Mouse (Mus musculus): Measurements from ENCODE around the gene 2410002F23Rik.
A peak's percentile ranks its signal among the peaks of the same experiment; 100 is the strongest.

2410002F23Rik gene

DNA sequence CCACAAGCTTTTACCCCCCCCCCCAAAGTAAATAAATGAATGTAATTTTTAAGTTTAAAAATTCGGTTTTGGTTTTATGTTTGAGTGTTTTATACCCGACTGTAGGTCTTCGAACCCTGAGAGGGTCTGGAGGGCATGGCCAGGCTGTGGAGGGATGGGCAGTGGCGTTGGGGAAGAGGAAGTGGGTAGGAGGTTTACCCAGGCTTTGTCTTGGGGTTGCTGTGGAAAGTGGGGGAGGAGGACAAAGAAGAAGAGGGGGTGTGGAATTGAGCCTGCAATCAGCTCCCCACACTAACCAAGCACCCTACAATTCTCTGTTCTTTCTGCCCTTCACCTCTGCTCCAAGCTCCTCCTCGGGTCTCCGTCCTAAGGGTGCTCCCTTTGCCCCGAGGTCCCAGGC is 26.0 kb downstream of the 2410002F23Rik start:
- Histone ChIP-seq H3K4me1 (replicated peaks; ENCODE audit: low read depth, low read length) (peaks cover 54% of the 10 kb centered on the region), H3K27me3 (ENCODE audit: insufficient read depth, low read length) (peaks cover 8% of the 10 kb centered on the region; the same call in 1 of the 2 replicates), H3K4me3 (replicated peaks; ENCODE audit: low read length) (no peak overlapping the region), H3K9me3 (ENCODE audit: low read length) (no peaks in the 10 kb centered on the region), H3K36me3 (ENCODE audit: insufficient read depth, low read length) (no peaks in the 10 kb centered on the region)
- no peak for TF ChIP-seq NANOG (IDR thresholded peaks at IDR 0.05; ENCODE audit: borderline replicate concordance, low read length)
- TF ChIP-seq CTCF (conservative IDR thresholded peaks at IDR 0.05; ENCODE audit: low read length): no peak
- no peak for TF ChIP-seq POU5F1 (IDR thresholded peaks at IDR 0.05; ENCODE audit: borderline replicate concordance, low read length)

DNA sequence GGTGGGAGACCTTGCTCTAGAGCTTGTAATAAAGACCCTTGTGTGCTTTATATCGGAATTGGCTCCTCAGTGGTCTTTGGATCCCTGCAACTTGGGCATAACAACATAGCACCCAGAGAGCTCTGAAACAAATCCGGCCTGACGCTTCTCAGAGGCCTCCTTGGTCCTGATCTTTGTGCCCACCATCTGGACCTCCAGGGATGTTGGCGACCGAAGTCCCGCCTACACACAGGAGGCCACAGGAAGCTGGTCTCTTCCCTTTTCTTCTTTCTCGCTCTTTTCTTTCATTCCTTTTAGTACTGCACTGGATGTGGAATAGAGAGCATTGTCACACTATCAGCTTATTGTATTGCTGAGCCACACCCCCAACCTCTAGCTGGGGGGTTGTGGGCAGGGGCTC is 26.9 kb downstream of the 2410002F23Rik start:
- TF ChIP-seq CTCF (conservative IDR thresholded peaks at IDR 0.05; ENCODE audit: low read length) (no peak), POU5F1 (IDR thresholded peaks at IDR 0.05; ENCODE audit: borderline replicate concordance, low read length) (no peak), NANOG (IDR thresholded peaks at IDR 0.05; ENCODE audit: borderline replicate concordance, low read length) (no peak)
- Histone ChIP-seq H3K4me3 (replicated peaks; ENCODE audit: low read length) (peak overlapping the region; percentile 50), H3K36me3 (ENCODE audit: insufficient read depth, low read length) (no peaks in the 10 kb centered on the region), H3K9me3 (ENCODE audit: low read length) (no peaks in the 10 kb centered on the region), H3K27me3 (ENCODE audit: insufficient read depth, low read length) (0 out of 2 replicates have a peak, but pooled peaks cover under 1% of the 10 kb centered on the region), H3K4me1 (replicated peaks; ENCODE audit: low read depth, low read length) (peaks cover 56% of the 10 kb centered on the region)

DNA sequence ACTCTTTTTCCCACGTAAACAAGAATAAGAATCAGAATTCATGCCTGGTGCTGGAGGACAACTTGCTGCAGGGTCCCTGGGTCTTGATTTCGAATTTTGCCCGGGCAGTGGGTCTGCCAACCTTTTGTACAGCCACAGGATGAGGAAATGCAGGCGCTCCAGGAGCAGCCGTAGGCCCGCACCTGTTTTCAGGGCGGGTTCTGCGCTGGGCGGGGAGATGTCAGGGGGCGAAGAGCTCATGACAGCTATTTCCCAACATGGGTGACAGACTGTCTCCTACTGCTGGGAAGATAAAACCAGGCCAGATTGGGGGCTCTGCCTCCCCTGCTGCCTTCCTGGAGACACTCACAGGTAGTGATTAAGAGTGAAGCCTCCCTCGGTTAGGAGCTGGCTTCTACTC is 27.6 kb downstream of the 2410002F23Rik start:
- Histone ChIP-seq H3K9me3 (ENCODE audit: low read length) (no peaks in the 10 kb centered on the region), H3K4me1 (replicated peaks; ENCODE audit: low read depth, low read length) (peaks cover 56% of the 10 kb centered on the region), H3K36me3 (ENCODE audit: insufficient read depth, low read length) (no peaks in the 10 kb centered on the region), H3K4me3 (replicated peaks; ENCODE audit: low read length) (peak overlapping the region; percentile 50), H3K27me3 (ENCODE audit: insufficient read depth, low read length) (no peaks in the 10 kb centered on the region)
- no peak for TF ChIP-seq CTCF (conservative IDR thresholded peaks at IDR 0.05; ENCODE audit: low read length)
- TF ChIP-seq NANOG (IDR thresholded peaks at IDR 0.05; ENCODE audit: borderline replicate concordance, low read length): no peak
- no peak for TF ChIP-seq POU5F1 (IDR thresholded peaks at IDR 0.05; ENCODE audit: borderline replicate concordance, low read length)

DNA sequence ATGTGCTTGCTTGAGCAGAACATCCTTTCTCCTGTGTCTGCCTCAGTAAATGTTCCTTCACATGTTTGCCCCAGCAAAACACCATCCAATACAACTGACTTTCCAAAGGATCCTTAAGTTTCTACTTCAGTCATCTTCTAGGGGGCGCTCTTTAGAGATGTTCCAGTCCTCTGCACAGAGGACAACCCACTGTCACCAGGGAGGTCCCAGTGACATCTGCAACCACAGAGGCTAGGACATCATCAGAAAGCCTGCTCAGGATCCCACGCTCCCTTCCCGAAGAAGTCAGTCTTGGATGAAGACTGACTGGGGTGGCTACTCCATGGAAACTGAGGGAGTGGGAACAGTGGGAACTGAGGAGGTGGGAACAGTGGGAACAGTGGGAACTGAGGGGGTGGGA is 29.0 kb downstream of the 2410002F23Rik start:
- H3K4me1 ChIP-seq (replicated peaks; ENCODE audit: low read depth, low read length): peaks cover 56% of the 10 kb centered on the region
- H3K27me3 ChIP-seq (ENCODE audit: insufficient read depth, low read length): no peaks in the 10 kb centered on the region
- no peaks in the 10 kb centered on the region for H3K9me3 ChIP-seq (ENCODE audit: low read length)
- no peak overlapping the region for H3K4me3 ChIP-seq (replicated peaks; ENCODE audit: low read length)
- no peak for TF ChIP-seq POU5F1 (IDR thresholded peaks at IDR 0.05; ENCODE audit: borderline replicate concordance, low read length)
- no peak for TF ChIP-seq CTCF (conservative IDR thresholded peaks at IDR 0.05; ENCODE audit: low read length)
- no peak for TF ChIP-seq NANOG (IDR thresholded peaks at IDR 0.05; ENCODE audit: borderline replicate concordance, low read length)
- no peaks in the 10 kb centered on the region for H3K36me3 ChIP-seq (ENCODE audit: insufficient read depth, low read length)

DNA sequence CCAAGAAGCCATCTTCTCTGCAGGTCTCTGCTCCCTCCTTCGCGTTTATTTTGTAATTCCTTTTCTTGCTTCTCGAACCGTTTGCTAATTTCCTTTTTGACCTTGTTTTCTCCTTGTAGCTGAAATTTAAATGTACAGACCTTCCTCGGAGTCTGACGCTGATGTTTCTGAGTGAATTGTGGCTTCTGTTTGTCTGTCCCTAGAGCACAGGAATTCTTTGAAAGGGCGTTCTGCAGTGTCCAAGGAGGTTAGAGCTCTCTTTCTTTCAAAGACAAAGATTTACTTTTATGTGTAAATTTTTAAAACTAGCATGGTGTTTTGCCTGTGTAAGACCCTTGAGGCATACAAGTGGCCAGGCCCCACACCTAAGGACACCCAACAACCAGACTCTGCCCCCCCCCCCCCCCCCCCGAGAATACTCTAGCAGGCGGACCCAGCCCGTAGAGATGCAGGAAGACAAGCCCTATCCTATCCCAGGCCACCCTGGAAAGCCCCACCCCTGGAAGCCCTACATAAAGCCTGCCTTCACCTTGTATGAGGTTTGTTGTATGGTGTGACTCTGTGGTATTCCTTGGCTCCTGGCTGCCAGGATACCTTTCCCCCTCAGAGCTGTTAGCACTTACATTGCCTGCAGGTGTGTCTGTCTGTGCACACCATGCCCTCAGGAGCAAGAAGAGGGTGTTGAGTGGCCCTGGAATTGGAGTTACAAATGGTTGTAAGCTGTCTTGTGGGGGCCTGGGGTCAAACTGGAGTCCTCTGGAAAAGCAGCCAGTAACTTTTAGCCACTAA is 30.1 kb downstream of the 2410002F23Rik start:
- TF ChIP-seq POU5F1 (IDR thresholded peaks at IDR 0.05; ENCODE audit: borderline replicate concordance, low read length): no peak
- TF ChIP-seq NANOG (IDR thresholded peaks at IDR 0.05; ENCODE audit: borderline replicate concordance, low read length): peak; percentile 32; the same call in 1 of the 2 replicates
- no peak for TF ChIP-seq CTCF (conservative IDR thresholded peaks at IDR 0.05; ENCODE audit: low read length)
- Histone ChIP-seq H3K36me3 (ENCODE audit: insufficient read depth, low read length) (no peaks in the 10 kb centered on the region), H3K4me1 (replicated peaks; ENCODE audit: low read depth, low read length) (peaks cover 54% of the 10 kb centered on the region), H3K9me3 (ENCODE audit: low read length) (no peaks in the 10 kb centered on the region), H3K4me3 (replicated peaks; ENCODE audit: low read length) (peak overlapping the region; percentile 37; the same call in 1 of the 2 replicates), H3K27me3 (ENCODE audit: insufficient read depth, low read length) (no peaks in the 10 kb centered on the region)

DNA sequence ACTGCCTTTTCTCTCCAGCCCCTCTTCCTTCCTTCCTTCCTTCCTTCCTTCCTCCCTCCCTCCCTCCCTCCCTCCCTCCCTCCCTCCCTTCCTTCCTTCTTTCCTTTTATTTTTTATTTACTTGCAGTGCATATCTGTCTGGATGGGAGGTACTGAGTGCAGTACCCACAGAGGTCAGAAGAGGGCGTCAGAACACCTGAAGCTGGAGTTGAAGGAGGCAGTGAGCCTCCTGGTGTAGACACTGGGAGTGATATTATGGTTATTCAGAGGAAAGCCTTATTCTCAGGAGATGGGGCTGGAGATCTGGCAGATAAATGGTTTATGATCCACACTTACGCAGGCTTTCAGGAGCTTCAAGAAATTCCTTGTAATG is 30.7 kb downstream of the 2410002F23Rik start:
- TF ChIP-seq CTCF (conservative IDR thresholded peaks at IDR 0.05; ENCODE audit: low read length) (peak; percentile 51), POU5F1 (IDR thresholded peaks at IDR 0.05; ENCODE audit: borderline replicate concordance, low read length) (no peak), NANOG (IDR thresholded peaks at IDR 0.05; ENCODE audit: borderline replicate concordance, low read length) (no peak)
- no peak overlapping the region for H3K4me3 ChIP-seq (replicated peaks; ENCODE audit: low read length)
- H3K36me3 ChIP-seq (ENCODE audit: insufficient read depth, low read length): no peaks in the 10 kb centered on the region
- H3K27me3 ChIP-seq (ENCODE audit: insufficient read depth, low read length): no peaks in the 10 kb centered on the region
- H3K9me3 ChIP-seq (ENCODE audit: low read length): no peaks in the 10 kb centered on the region
- H3K4me1 ChIP-seq (replicated peaks; ENCODE audit: low read depth, low read length): peaks cover 48% of the 10 kb centered on the region

DNA sequence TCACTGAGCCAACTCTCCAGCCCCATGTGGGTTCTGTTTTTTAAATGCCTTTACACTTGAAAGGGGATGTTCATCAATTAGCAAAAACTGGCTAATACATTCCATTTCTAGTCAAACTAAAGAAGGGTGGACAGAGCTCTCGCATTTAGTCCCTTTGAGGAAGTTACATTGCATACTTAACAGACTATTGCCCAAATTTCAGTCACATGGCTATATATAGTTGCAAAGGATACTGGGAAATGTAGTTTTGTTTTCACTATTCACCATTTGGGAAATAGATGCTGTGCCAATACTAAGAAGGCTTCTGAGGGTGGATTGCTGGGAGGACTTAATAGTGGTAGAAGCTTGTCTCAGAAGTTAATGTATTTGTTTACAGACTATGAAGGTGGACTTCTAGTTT is 34.4 kb downstream of the 2410002F23Rik start:
- Histone ChIP-seq H3K36me3 (ENCODE audit: insufficient read depth, low read length) (no peaks in the 10 kb centered on the region), H3K4me1 (replicated peaks; ENCODE audit: low read depth, low read length) (peaks cover 15% of the 10 kb centered on the region), H3K4me3 (replicated peaks; ENCODE audit: low read length) (no peak overlapping the region), H3K27me3 (ENCODE audit: insufficient read depth, low read length) (no peaks in the 10 kb centered on the region), H3K9me3 (ENCODE audit: low read length) (no peaks in the 10 kb centered on the region)
- TF ChIP-seq NANOG (IDR thresholded peaks at IDR 0.05; ENCODE audit: borderline replicate concordance, low read length) (no peak), POU5F1 (IDR thresholded peaks at IDR 0.05; ENCODE audit: borderline replicate concordance, low read length) (no peak), CTCF (conservative IDR thresholded peaks at IDR 0.05; ENCODE audit: low read length) (no peak)

DNA sequence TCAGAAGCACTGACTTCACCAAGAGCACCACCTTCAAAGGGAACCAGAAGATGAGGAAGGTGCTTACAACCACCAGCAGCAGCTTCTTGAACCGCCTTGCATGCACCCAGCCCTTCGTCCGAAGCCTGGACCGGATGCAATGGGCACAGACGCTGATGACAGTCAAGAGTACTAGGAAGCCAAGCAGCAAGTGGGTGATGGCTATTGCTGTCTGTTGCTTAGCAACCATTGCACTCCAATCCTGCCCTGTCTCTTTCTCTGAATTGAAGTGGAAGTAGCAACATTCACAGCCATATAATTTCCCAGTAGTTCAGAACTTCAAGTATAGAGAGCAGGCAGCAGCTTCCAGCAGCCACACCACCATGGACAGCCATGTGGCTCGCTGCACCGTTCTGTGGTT is 35.1 kb downstream of the 2410002F23Rik start:
- no peaks in the 10 kb centered on the region for H3K9me3 ChIP-seq (ENCODE audit: low read length)
- no peaks in the 10 kb centered on the region for H3K27me3 ChIP-seq (ENCODE audit: insufficient read depth, low read length)
- no peak for TF ChIP-seq NANOG (IDR thresholded peaks at IDR 0.05; ENCODE audit: borderline replicate concordance, low read length)
- H3K4me3 ChIP-seq (replicated peaks; ENCODE audit: low read length): no peak overlapping the region
- H3K36me3 ChIP-seq (ENCODE audit: insufficient read depth, low read length): no peaks in the 10 kb centered on the region
- H3K4me1 ChIP-seq (replicated peaks; ENCODE audit: low read depth, low read length): peaks cover 12% of the 10 kb centered on the region

DNA sequence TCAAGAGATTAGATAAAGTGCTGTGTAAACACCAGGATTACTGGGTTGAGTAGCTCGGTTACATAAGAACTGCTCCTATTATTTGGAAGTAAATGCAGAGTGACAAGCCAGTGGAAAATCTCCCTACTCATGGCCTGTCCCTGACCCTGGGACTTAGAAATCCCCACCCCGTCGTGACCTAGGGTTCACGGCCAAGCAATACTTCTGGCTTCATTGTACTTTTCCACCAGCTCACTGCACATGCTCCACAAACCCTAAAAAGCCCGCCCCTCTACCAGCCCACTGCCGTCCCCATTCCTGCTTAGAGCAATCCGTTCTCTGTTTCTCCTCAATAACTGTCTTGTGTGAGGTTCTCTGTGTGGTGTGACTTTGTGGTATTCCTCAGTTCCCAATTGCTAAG is 41.2 kb downstream of the 2410002F23Rik start:
- Histone ChIP-seq H3K27me3 (ENCODE audit: insufficient read depth, low read length) (no peaks in the 10 kb centered on the region), H3K4me1 (replicated peaks; ENCODE audit: low read depth, low read length) (peaks cover 8% of the 10 kb centered on the region; the same call in 1 of the 2 replicates), H3K9me3 (ENCODE audit: low read length) (peaks cover 28% of the 10 kb centered on the region), H3K4me3 (replicated peaks; ENCODE audit: low read length) (no peak overlapping the region), H3K36me3 (ENCODE audit: insufficient read depth, low read length) (0 out of 2 replicates have a peak, but pooled peaks cover 4% of the 10 kb centered on the region)
- TF ChIP-seq POU5F1 (IDR thresholded peaks at IDR 0.05; ENCODE audit: borderline replicate concordance, low read length): no peak
- TF ChIP-seq NANOG (IDR thresholded peaks at IDR 0.05; ENCODE audit: borderline replicate concordance, low read length): no peak
- no peak for TF ChIP-seq CTCF (conservative IDR thresholded peaks at IDR 0.05; ENCODE audit: low read length)
